8 mouse cellular contexts compared by ENCODE assay signal in the genomic region with DNA sequence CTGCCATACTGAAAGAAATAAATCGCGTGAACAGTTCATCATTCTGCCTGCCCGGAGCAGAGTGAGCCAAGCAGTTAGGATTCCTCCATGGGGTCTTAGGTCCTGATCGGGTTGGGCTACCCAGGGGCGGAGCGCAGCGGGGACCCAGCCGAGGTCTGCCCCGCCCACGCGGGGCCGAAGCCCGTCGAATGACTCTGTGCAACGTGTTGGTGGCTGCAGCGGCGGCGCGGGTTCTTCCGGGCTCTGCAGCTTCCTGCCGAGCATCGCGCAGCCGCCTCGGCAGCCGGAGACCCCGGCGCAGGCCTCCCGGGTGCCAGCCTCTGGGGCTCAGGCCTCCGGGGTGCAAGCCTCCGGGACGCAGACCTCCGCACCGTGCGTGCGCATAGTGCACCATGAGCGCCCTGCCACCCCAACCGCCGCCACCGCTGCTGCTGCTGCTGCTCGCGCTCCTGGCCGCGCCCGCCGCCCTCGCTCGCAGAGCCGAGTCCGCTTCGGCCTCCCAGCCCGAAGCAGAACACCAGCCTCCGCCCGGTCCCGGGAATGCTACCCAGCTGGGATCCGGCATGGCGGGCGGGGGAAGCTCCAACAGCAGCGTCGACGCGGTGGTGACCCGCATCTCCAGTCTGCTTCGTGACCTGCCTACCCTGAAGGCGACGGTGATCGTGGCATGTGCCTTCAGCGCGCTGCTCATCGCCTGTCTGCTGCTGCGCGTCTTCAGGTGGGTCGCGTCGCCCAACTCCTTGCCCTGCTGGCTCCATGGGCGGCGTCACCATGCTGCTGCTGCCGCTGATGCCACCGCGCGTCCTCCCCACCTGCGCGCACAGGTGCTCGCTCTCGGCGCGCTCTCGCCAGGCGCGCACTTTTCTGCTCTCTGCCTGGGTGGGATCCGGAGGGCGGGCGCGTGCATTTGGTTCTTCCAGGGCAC. TPM values are rescaled to one million over a fixed set of nuclear protein-coding genes. Genes with fewer than 3 reads are reported as not detected.
DNase-seq lines count a peak whose midpoint lies in the region; ATAC-seq lines count a peak whose summit lies in the region.

TSS of gene Fam174b (plus strand) at position 192 of the 925 bp plus-strand sequence.

- H3K9me3 ChIP-seq in embryonic facial prominence, embryonic 13.5 days, result no peaks in the 10 kb centered on the region
- H3K9me3 ChIP-seq in heart, embryonic 13.5 days, result no peaks in the 10 kb centered on the region
- H3K9me3 ChIP-seq in kidney, embryonic 16.5 days (ENCODE audit: low read length), result no peaks in the 10 kb centered on the region
- H3K9me3 ChIP-seq in midbrain, embryonic 16.5 days (replicated peaks; ENCODE audit: control insufficient read depth, low read length, poor library complexity, severe bottlenecking), result no peaks in the 10 kb centered on the region

- H3K4me2 ChIP-seq in embryonic facial prominence, embryonic 13.5 days, result peak within 1 kb of the TSS; percentile 98
- H3K4me2 ChIP-seq in heart, embryonic 13.5 days, result peak within 1 kb of the TSS; percentile 99
- H3K4me2 ChIP-seq in kidney, embryonic 16.5 days (replicated peaks; ENCODE audit: low read depth, low read length), result peak within 1 kb of the TSS; percentile 91
- H3K4me2 ChIP-seq in midbrain, embryonic 16.5 days (ENCODE audit: low read length), result peak within 1 kb of the TSS; percentile 58

- peak; percentile 64 to 67 for DNase-seq in cerebellum, postnatal 10 days
- DNase-seq in cerebellum, adult 11-12 months, result no peak
- DNase-seq in liver, result peak; percentile 48
- peak; percentile 26 to 28 for DNase-seq in thymus, adult 18-20 months

- peak within 1 kb of the TSS; percentile 81 for H3K9ac ChIP-seq in embryonic facial prominence, embryonic 13.5 days
- H3K9ac ChIP-seq in heart, embryonic 13.5 days, result peak within 1 kb of the TSS; percentile 88
- peak within 1 kb of the TSS; percentile 79 for H3K9ac ChIP-seq in kidney, embryonic 16.5 days (replicated peaks; ENCODE audit: low read length)
- peak within 1 kb of the TSS; percentile 94 for H3K9ac ChIP-seq in midbrain, embryonic 16.5 days (ENCODE audit: low read depth, low read length)

- peaks cover 40% of the 10 kb centered on the region for H3K4me1 ChIP-seq in embryonic facial prominence, embryonic 13.5 days
- H3K4me1 ChIP-seq in heart, embryonic 13.5 days, result peaks cover 47% of the 10 kb centered on the region
- H3K4me1 ChIP-seq in kidney, embryonic 16.5 days (ENCODE audit: insufficient read depth, low read length), result peaks cover 27% of the 10 kb centered on the region
- peaks cover 14% of the 10 kb centered on the region for H3K4me1 ChIP-seq in midbrain, embryonic 16.5 days (ENCODE audit: control insufficient read depth, insufficient read depth, low read length)

- H3K27me3 ChIP-seq in embryonic facial prominence, embryonic 13.5 days, result peaks cover 9% of the 10 kb centered on the region
- H3K27me3 ChIP-seq in heart, embryonic 13.5 days (replicated peaks), result peaks cover 52% of the 10 kb centered on the region
- peaks cover 18% of the 10 kb centered on the region for H3K27me3 ChIP-seq in kidney, embryonic 16.5 days (ENCODE audit: insufficient read depth, low read length)
- H3K27me3 ChIP-seq in midbrain, embryonic 16.5 days (ENCODE audit: control insufficient read depth, insufficient read depth, low read depth, low read length), result no peaks in the 10 kb centered on the region; the same call in 1 of the 2 replicates

- peak; percentile 76 for ATAC-seq in embryonic facial prominence, embryonic 13.5 days (ENCODE audit: insufficient number of reproducible peaks, insufficient read depth, low FRiP score, low TSS enrichment, low read depth)
- peak; percentile 40; the same call in 1 of the 2 replicates for ATAC-seq in heart, embryonic 13.5 days (ENCODE audit: extremely low read depth, insufficient number of reproducible peaks, low FRiP score, low TSS enrichment)
- peak; percentile 93 for ATAC-seq in kidney, embryonic 16.5 days (ENCODE audit: low FRiP score, low TSS enrichment)
- peak; percentile 85 for ATAC-seq in midbrain, embryonic 16.5 days

- peak within 1 kb of the TSS; percentile 87 for H3K27ac ChIP-seq in embryonic facial prominence, embryonic 13.5 days
- peak within 1 kb of the TSS; percentile 66; the same call in 1 of the 2 replicates for H3K27ac ChIP-seq in heart, embryonic 13.5 days (replicated peaks)
- H3K27ac ChIP-seq in kidney, embryonic 16.5 days (ENCODE audit: low read length), result peak within 1 kb of the TSS; percentile 70
- H3K27ac ChIP-seq in midbrain, embryonic 16.5 days (ENCODE audit: low read length), result peak within 1 kb of the TSS; percentile 95

- peak within 1 kb of the TSS; percentile 70 for H3K4me3 ChIP-seq in embryonic facial prominence, embryonic 13.5 days
- H3K4me3 ChIP-seq in heart, embryonic 13.5 days, result peak within 1 kb of the TSS; percentile 73
- H3K4me3 ChIP-seq in kidney, embryonic 16.5 days (ENCODE audit: low read length), result peak within 1 kb of the TSS; percentile 70
- H3K4me3 ChIP-seq in midbrain, embryonic 16.5 days (ENCODE audit: low read depth, low read length), result peak within 1 kb of the TSS; percentile 76

- H3K36me3 ChIP-seq in embryonic facial prominence, embryonic 13.5 days, result no peaks in the 10 kb centered on the region
- H3K36me3 ChIP-seq in heart, embryonic 13.5 days, result no peaks in the 10 kb centered on the region
- no peaks in the 10 kb centered on the region for H3K36me3 ChIP-seq in kidney, embryonic 16.5 days (ENCODE audit: insufficient read depth, low read length)
- H3K36me3 ChIP-seq in midbrain, embryonic 16.5 days (ENCODE audit: control insufficient read depth, insufficient read depth, low read length), result no peaks in the 10 kb centered on the region

- WGBS in embryonic facial prominence, embryonic 13.5 days, result under 1% methylated on average over 94 of the region's 94 CpGs
- under 1% methylated on average over 94 of the region's 94 CpGs for WGBS in heart, embryonic 13.5 days
- WGBS in kidney, embryonic 16.5 days, result under 1% methylated on average over 94 of the region's 94 CpGs
- under 1% methylated on average over 94 of the region's 94 CpGs for WGBS in midbrain, embryonic 16.5 days

RNA-seq across cellular contexts. Expression of gene Fam174b, which starts in this region (rescaled TPM):
- 68.6 and 68.9 TPM in 2 replicates for polyA plus RNA-seq in embryonic facial prominence, embryonic 13.5 days (2015; fragmentation: Nextera tagmentation; extraction: Ambion mirVana)
- polyA plus RNA-seq in heart, embryonic 13.5 days (2015; fragmentation: Nextera tagmentation; extraction: Ambion mirVana), result 49.8 and 50.1 TPM in 2 replicates
- polyA plus RNA-seq in kidney, embryonic 16.5 days (2015; fragmentation: Nextera tagmentation; extraction: Ambion mirVana), result 41.2 and 42.0 TPM in 2 replicates
- polyA plus RNA-seq in midbrain, embryonic 16.5 days (2015; fragmentation: Nextera tagmentation; extraction: Ambion mirVana), result 33.8 and 35.9 TPM in 2 replicates

Comparison
In these comparisons a context has a peak if more than half of its experiments do, and no peak if none do; other contexts are left out.
1. ATAC-seq: peak in every context shown above with its lines; median percentile 93 in kidney, embryonic 16.5 days; 85 in midbrain, embryonic 16.5 days; 76 in embryonic facial prominence, embryonic 13.5 days; 40 in heart, embryonic 13.5 days.